13 mouse cellular contexts compared by ENCODE assay signal in genomic region chrX:7041519-7041918, GRCm38 (mm10).
"Had no signal": no experiment of that assay in that cellular context is flagged by ENCODE, and none has a peak within 500 bp of the region (broad histone marks: within the 10 kb centered on the region; RNA-seq: fewer than 3 reads in every experiment).

TSS of gene Ccnb3 (minus strand) at chrX:7041619.

- DNase-seq: gastrocnemius, postnatal 14 days; gastrocnemius, postnatal 36 days; heart, adult 11 months; heart, adult 2 months; heart, postnatal 14 days; heart, postnatal 36 days; kidney, adult 11 months; kidney, adult 2 months; kidney, postnatal 10 days; kidney, postnatal 25 days; layer of hippocampus, adult 9-11 months; layer of hippocampus, postnatal 36 days; left cerebral cortex, postnatal 4 days had no signal
